33 mouse cellular contexts compared by ENCODE assay signal in the genomic region with DNA sequence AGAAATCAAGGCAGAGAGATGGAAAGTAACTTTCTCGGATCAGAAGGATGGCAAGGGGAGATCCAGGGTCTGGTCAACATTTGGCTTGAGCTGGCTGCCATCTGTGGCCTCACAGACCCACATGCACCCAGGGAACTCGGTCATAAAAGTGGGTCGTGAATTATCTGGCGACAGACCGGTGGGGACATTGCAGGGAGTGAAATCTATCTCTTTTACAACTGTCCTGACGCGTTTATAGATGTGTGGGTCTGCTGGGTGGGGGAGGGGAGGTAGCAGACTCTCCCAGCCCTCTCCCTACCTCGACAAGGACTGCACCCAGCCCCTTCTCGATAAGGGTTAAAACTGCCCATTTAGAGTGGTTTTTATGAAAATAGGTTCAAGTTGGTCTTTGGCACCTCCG.
"Had no signal": no experiment of that assay in that cellular context is flagged by ENCODE, and none has a peak within 500 bp of the region (broad histone marks: within the 10 kb centered on the region; RNA-seq: fewer than 3 reads in every experiment).

No protein-coding gene starts in this region.

- H3K4me3 ChIP-seq: limb, embryonic 10.5 days; limb, embryonic 12.5 days; limb, embryonic 13.5 days; limb, embryonic 15.5 days; liver, embryonic 12.5 days; liver, embryonic 13.5 days; liver, embryonic 15.5 days; lung, embryonic 15.5 days; megakaryocyte, embryonic 14.5 days; midbrain, embryonic 10.5 days; midbrain, embryonic 12.5 days; midbrain, embryonic 13.5 days; midbrain, embryonic 15.5 days; myocyte; neural tube, embryonic 12.5 days; neural tube, embryonic 13.5 days had no signal

- H3K4me2 ChIP-seq: limb, embryonic 12.5 days; limb, embryonic 13.5 days; limb, embryonic 15.5 days; liver, embryonic 11.5 days; liver, embryonic 12.5 days; liver, embryonic 13.5 days; liver, embryonic 15.5 days; lung, embryonic 14.5 days; lung, embryonic 15.5 days; midbrain, embryonic 11.5 days; midbrain, embryonic 12.5 days; midbrain, embryonic 13.5 days; midbrain, embryonic 15.5 days; neural tube, embryonic 12.5 days; neural tube, embryonic 13.5 days had no signal

- H3K9ac ChIP-seq: limb, embryonic 12.5 days; limb, embryonic 13.5 days; limb, embryonic 15.5 days; liver, embryonic 12.5 days; liver, embryonic 13.5 days; liver, embryonic 14.5 days; liver, embryonic 15.5 days; liver, postnatal 0 days; lung, embryonic 14.5 days; lung, embryonic 15.5 days; midbrain, embryonic 12.5 days; midbrain, embryonic 13.5 days; midbrain, embryonic 15.5 days; neural tube, embryonic 12.5 days; neural tube, embryonic 13.5 days had no signal

- ATAC-seq: liver, embryonic 12.5 days; liver, postnatal 0 days; lung, postnatal 0 days; midbrain, embryonic 13.5 days; midbrain, embryonic 15.5 days; midbrain, embryonic 16.5 days had no signal

- H3K9me3 ChIP-seq: limb, embryonic 10.5 days; limb, embryonic 12.5 days; limb, embryonic 13.5 days; limb, embryonic 15.5 days; liver, embryonic 12.5 days; liver, embryonic 13.5 days; liver, embryonic 15.5 days; lung, embryonic 15.5 days; megakaryocyte, embryonic 14.5 days; midbrain, embryonic 10.5 days; midbrain, embryonic 12.5 days; midbrain, embryonic 13.5 days; midbrain, embryonic 15.5 days; neural tube, embryonic 12.5 days; neural tube, embryonic 13.5 days had no signal

- DNase-seq: left cerebral cortex, postnatal 4 days; liver; liver, embryonic 13.5 days; liver, postnatal 0 days; lung, adult 18-20 months; lung, adult 2 months; lung, embryonic 14.5 days; lung, postnatal 10 days; lung, postnatal 14 days; lung, postnatal 36 days; lung, postnatal 4 days; midbrain, embryonic 14.5 days had no signal

- H3K27me3 ChIP-seq: lung, embryonic 15.5 days; midbrain, embryonic 15.5 days; neural tube, embryonic 12.5 days had no signal

- H3K36me3 ChIP-seq: limb, embryonic 10.5 days; limb, embryonic 12.5 days; limb, embryonic 13.5 days; limb, embryonic 15.5 days; liver, embryonic 12.5 days; liver, embryonic 13.5 days; liver, embryonic 15.5 days; lung, embryonic 15.5 days; midbrain, embryonic 10.5 days; midbrain, embryonic 12.5 days; midbrain, embryonic 13.5 days; midbrain, embryonic 15.5 days; neural tube, embryonic 12.5 days; neural tube, embryonic 13.5 days had no signal

- H3K27ac ChIP-seq: limb, embryonic 10.5 days; limb, embryonic 12.5 days; limb, embryonic 13.5 days; limb, embryonic 15.5 days; liver, embryonic 12.5 days; liver, embryonic 13.5 days; liver, embryonic 14.5 days; liver, embryonic 15.5 days; lung, embryonic 15.5 days; macrophage; midbrain, embryonic 10.5 days; midbrain, embryonic 12.5 days; midbrain, embryonic 13.5 days; midbrain, embryonic 15.5 days; neural tube, embryonic 12.5 days; neural tube, embryonic 13.5 days had no signal
